Mouse (Mus musculus): ENCODE measurements around the gene Kdm5b. TPM values are rescaled to one million over a fixed set of nuclear protein-coding genes. Genes with fewer than 3 reads are reported as not detected.

Gene Kdm5b
- polyA plus RNA-seq, 1 experiment from 2014 or later = 98.7 TPM

GRCm38 (mm10) chr1:134680617-134681016 is 120.6 kb downstream of the Kdm5b start:
- Histone ChIP-seq H3K9ac (ENCODE audit: low read length) (no peak overlapping the region), H3K27me3 (ENCODE audit: control insufficient read depth, insufficient read depth, low read length) (no peaks in the 10 kb centered on the region), H3K4me1 (ENCODE audit: control insufficient read depth, insufficient read depth, low read length) (no peaks in the 10 kb centered on the region), H3K27ac (ENCODE audit: low read depth, low read length) (no peak overlapping the region), H3K4me3 (ENCODE audit: low read depth, low read length) (no peak overlapping the region), H3K36me3 (ENCODE audit: control insufficient read depth, insufficient read depth, low read length) (no peaks in the 10 kb centered on the region), H3K4me2 (ENCODE audit: low read depth) (no peak overlapping the region), H3K9me3 (ENCODE audit: control insufficient read depth, low read length) (no peaks in the 10 kb centered on the region)
- ATAC-seq (ENCODE audit: insufficient read depth, low FRiP score, low TSS enrichment) (no peak), DNase-seq (ENCODE audit: low spot score) (no peak)
- 15% methylated on average over 6 of the region's 6 CpGs for WGBS

- Histone ChIP-seq H3K9me3 (ENCODE audit: control insufficient read depth, low read length) (no peaks in the 10 kb centered on the region), H3K9ac (ENCODE audit: low read length) (no peak overlapping the region), H3K4me1 (ENCODE audit: control insufficient read depth, insufficient read depth, low read length) (no peaks in the 10 kb centered on the region; the same call in 1 of the 2 replicates), H3K36me3 (ENCODE audit: control insufficient read depth, insufficient read depth, low read length) (no peaks in the 10 kb centered on the region), H3K27ac (ENCODE audit: low read depth, low read length) (no peak overlapping the region), H3K4me3 (ENCODE audit: low read depth, low read length) (no peak overlapping the region), H3K27me3 (ENCODE audit: control insufficient read depth, insufficient read depth, low read length) (no peaks in the 10 kb centered on the region), H3K4me2 (ENCODE audit: low read depth) (no peak overlapping the region)
- WGBS = 59% methylated on average over 9 of the region's 9 CpGs
- ATAC-seq (ENCODE audit: insufficient read depth, low FRiP score, low TSS enrichment) (no peak), DNase-seq (ENCODE audit: low spot score) (no peak)
Observed at GRCm38 (mm10) chr1:134682460-134682859, 122.5 kb downstream of the Kdm5b start.

Other genes starting within 250 kb of the Kdm5b start
- gene Ppfia4, start 227.2 kb upstream of the Kdm5b start, polyA plus RNA-seq (2014; fragmentation: Nextera tagmentation; extraction: Ambion mirVana) = 3.9 and 4.6 TPM in 2 replicates
- 117 and 120 TPM in 2 replicates for gene Tmem183a, start 198.2 kb upstream of the Kdm5b start, polyA plus RNA-seq (2014; fragmentation: Nextera tagmentation; extraction: Ambion mirVana)
- gene 4933406M09Rik, start 174.2 kb upstream of the Kdm5b start, polyA plus RNA-seq (2014; fragmentation: Nextera tagmentation; extraction: Ambion mirVana) = not detected in 2 replicates
- gene Cyb5r1, start 154.6 kb upstream of the Kdm5b start, polyA plus RNA-seq (2014; fragmentation: Nextera tagmentation; extraction: Ambion mirVana) = 22.9 and 28.8 TPM in 2 replicates
- 81.2 and 83.8 TPM in 2 replicates for gene Adipor1, start 144.8 kb upstream of the Kdm5b start, polyA plus RNA-seq (2014; fragmentation: Nextera tagmentation; extraction: Ambion mirVana)
- 33.7 and 38.2 TPM in 2 replicates for gene Klhl12, start 104.6 kb upstream of the Kdm5b start, polyA plus RNA-seq (2014; fragmentation: Nextera tagmentation; extraction: Ambion mirVana)
- 52.0 TPM in 2 replicates for gene Rabif, start 65.5 kb upstream of the Kdm5b start, polyA plus RNA-seq (2014; fragmentation: Nextera tagmentation; extraction: Ambion mirVana)
- gene Mgat4e, start 10.5 kb upstream of the Kdm5b start, polyA plus RNA-seq (2014; fragmentation: Nextera tagmentation; extraction: Ambion mirVana) = not detected in 2 replicates
- gene Syt2, start 86.5 kb downstream of the Kdm5b start, polyA plus RNA-seq (2014; fragmentation: Nextera tagmentation; extraction: Ambion mirVana) = 2.9 and 3.1 TPM in 2 replicates